8 mouse cellular contexts compared by ENCODE assay signal in genomic region chr7:63753274-63753751, GRCm38 (mm10).
DNase-seq lines count a peak whose midpoint lies in the region; ATAC-seq and TF ChIP-seq lines count a peak whose summit lies in the region.

No protein-coding gene starts in this region.

- intact Hi-C loops in gastrocnemius, adult 2 months (cut with DNase I), result loop anchor here (2.0 to 10.0 kb wide), 5 partner anchors 101 to 989 kb away; partner anchors contain the start of genes Fan1 and Trpm1
- intact Hi-C loops in gastrocnemius, postnatal 36 days (cut with DNase I), result loop anchor here (2.0 to 10.0 kb wide), 5 partner anchors 101 to 991 kb away; partner anchors contain the start of genes Klf13 and Trpm1

- DNase-seq in gastrocnemius, adult 2 months, result peak; percentile 38
- no peak for DNase-seq in gastrocnemius, postnatal 36 days
- peak; percentile 61 for DNase-seq in R1 (ENCODE audit: low read depth, low spot score)
- peak; percentile 57 for DNase-seq in embryo, embryonic 9.5 days (ENCODE audit: extremely low spot score)
- peak; percentile 72 for DNase-seq in layer of hippocampus, adult 9-10 months (ENCODE audit: low spot score)
- peak; percentile 77 for DNase-seq in lung, postnatal 25 days (ENCODE audit: low spot score)
- DNase-seq in retina, postnatal 1 day, result peak; percentile 85

- peak overlapping the region; percentile 39 for H3K4me3 ChIP-seq in gastrocnemius, adult 2 months

- ATAC-seq in hematopoietic stem cell, adult 5-6 weeks (replicated peaks in 1 of 2; ENCODE audit: insufficient read depth in 1 of 2, low FRiP score in 2 of 2, low TSS enrichment in 1 of 2, low read depth in 1 of 2, poor library complexity in 2 of 2, severe bottlenecking in 2 of 2), result peak; percentile 15 to 28; a peak in 3 of 4 replicates

- TF ChIP-seq CTCF in gastrocnemius, adult 2 months (IDR thresholded peaks at IDR 0.05), result peak; percentile 82

- H3K27ac ChIP-seq in gastrocnemius, adult 2 months, result peak overlapping the region; percentile 81

Comparison
In these comparisons a context has a peak if more than half of its experiments do, and no peak if none do; other contexts are left out.
1. DNase-seq: peak in gastrocnemius, adult 2 months (single experiment), R1 (single experiment), embryo, embryonic 9.5 days (single experiment), layer of hippocampus, adult 9-10 months (single experiment), lung, postnatal 25 days (single experiment) and retina, postnatal 1 day (single experiment); none in gastrocnemius, postnatal 36 days (0 of 2).